ENCODE assay signal across 26 mouse cellular contexts in genomic region chr1:191859847-191860246, GRCm38 (mm10). TPM values are rescaled to one million over a fixed set of nuclear protein-coding genes. Genes with fewer than 3 reads are reported as not detected.
DNase-seq lines count a peak whose midpoint lies in the region; ATAC-seq and TF ChIP-seq lines count a peak whose summit lies in the region.
"Had no signal": no experiment of that assay in that cellular context is flagged by ENCODE, and none has a peak within 500 bp of the region (broad histone marks: within the 10 kb centered on the region; RNA-seq: fewer than 3 reads in every experiment).

No protein-coding gene starts in this region.

- DNase-seq in heart, postnatal 0 days (ENCODE audit: low spot score): peak; percentile 16
- DNase-seq in lung, postnatal 36 days: peak; percentile 61
- DNase-seq in lung, postnatal 0 days (ENCODE audit: low spot score): no peak
- DNase-seq in MEL-GATA-1-ER (ENCODE audit: extremely low read depth, low read depth): peak; percentile 70
- peak; percentile 39 to 67 for DNase-seq in frontal cortex, postnatal 36 days (ENCODE audit: low spot score in 2 of 2)
- DNase-seq in embryo, embryonic 10.5 days (ENCODE audit: low spot score): no peak
- DNase-seq: adrenal gland, postnatal 10 days; cerebellum, adult 11 months; cerebellum, adult 9-11 months; gastrocnemius, adult 2 months; gastrocnemius, postnatal 36 days; heart, adult 18-20 months; kidney, adult 18-20 months; kidney, postnatal 4 days; layer of hippocampus, postnatal 36 days; lung, embryonic 14.5 days; thymus, postnatal 4 days had no signal

- H3K36me3 ChIP-seq in heart, postnatal 0 days (replicated peaks; ENCODE audit: control insufficient read depth, insufficient read depth, low read length): no peaks in the 10 kb centered on the region
- no peaks in the 10 kb centered on the region for H3K36me3 ChIP-seq in heart, embryonic 11.5 days (ENCODE audit: control insufficient read depth, insufficient read depth, low read length)
- H3K36me3 ChIP-seq in lung, postnatal 0 days (ENCODE audit: insufficient read depth, low read length): no peaks in the 10 kb centered on the region
- H3K36me3 ChIP-seq: embryonic facial prominence, embryonic 13.5 days; forebrain, embryonic 10.5 days; forebrain, embryonic 15.5 days; liver, embryonic 15.5 days; midbrain, embryonic 13.5 days had no signal

- no peak overlapping the region for H3K27ac ChIP-seq in heart, postnatal 0 days (ENCODE audit: low read depth)
- H3K27ac ChIP-seq in heart, embryonic 11.5 days (ENCODE audit: low read depth, low read length): no peak overlapping the region
- no peak overlapping the region for H3K27ac ChIP-seq in lung, postnatal 0 days (ENCODE audit: low read length)
- H3K27ac ChIP-seq: embryonic facial prominence, embryonic 13.5 days; forebrain, embryonic 10.5 days; forebrain, embryonic 15.5 days; gastrocnemius, adult 2 months; liver, embryonic 15.5 days; midbrain, embryonic 13.5 days had no signal

- peak; percentile 38 for ATAC-seq in heart, postnatal 0 days (ENCODE audit: insufficient read depth, low read depth)
- ATAC-seq in heart, embryonic 11.5 days (replicated peaks; ENCODE audit: insufficient number of reproducible peaks, low FRiP score, low TSS enrichment): no peak
- no peak for ATAC-seq in lung, postnatal 0 days
- no peak for ATAC-seq in activated CD4-positive, CD25-positive, alpha-beta regulatory T cell, adult 4 months
- ATAC-seq: CD4-positive, CD25-positive, alpha-beta regulatory T cell, adult 4 months; forebrain, embryonic 15.5 days; hindbrain, embryonic 16.5 days; midbrain, embryonic 13.5 days had no signal

- H3K9ac ChIP-seq in heart, postnatal 0 days (replicated peaks; ENCODE audit: low read depth, low read length): no peak overlapping the region
- H3K9ac ChIP-seq in heart, embryonic 11.5 days (ENCODE audit: low read depth, low read length): no peak overlapping the region
- H3K9ac ChIP-seq in lung, postnatal 0 days (replicated peaks; ENCODE audit: low read depth): no peak overlapping the region
- H3K9ac ChIP-seq: embryonic facial prominence, embryonic 13.5 days; forebrain, embryonic 15.5 days; liver, embryonic 15.5 days; lung, embryonic 14.5 days; midbrain, embryonic 13.5 days had no signal

- no peak for TF ChIP-seq CTCF in heart, postnatal 0 days (IDR thresholded peaks at IDR 0.05; ENCODE audit: low read depth)
- no peak for TF ChIP-seq CTCF in lung, postnatal 0 days (IDR thresholded peaks at IDR 0.05)

- H3K27me3 ChIP-seq in heart, postnatal 0 days (ENCODE audit: control insufficient read depth, insufficient read depth, low read length): no peaks in the 10 kb centered on the region
- H3K27me3 ChIP-seq in heart, embryonic 11.5 days (ENCODE audit: control insufficient read depth, insufficient read depth, low read length): no peaks in the 10 kb centered on the region
- no peaks in the 10 kb centered on the region for H3K27me3 ChIP-seq in lung, postnatal 0 days (replicated peaks; ENCODE audit: insufficient read depth, low read length)
- H3K27me3 ChIP-seq: embryonic facial prominence, embryonic 13.5 days; forebrain, embryonic 15.5 days; midbrain, embryonic 13.5 days had no signal

- H3K9me3 ChIP-seq in heart, postnatal 0 days (replicated peaks; ENCODE audit: control insufficient read depth, low read length): peaks cover 3% of the 10 kb centered on the region; the same call in 1 of the 2 replicates
- H3K9me3 ChIP-seq in heart, embryonic 11.5 days (replicated peaks; ENCODE audit: control insufficient read depth, low read length): no peaks in the 10 kb centered on the region
- no peaks in the 10 kb centered on the region for H3K9me3 ChIP-seq in lung, postnatal 0 days (ENCODE audit: low read length)
- H3K9me3 ChIP-seq: embryonic facial prominence, embryonic 13.5 days; forebrain, embryonic 10.5 days; forebrain, embryonic 15.5 days; liver, embryonic 15.5 days; midbrain, embryonic 13.5 days had no signal

- WGBS in heart, postnatal 0 days: 25% methylated on average over 3 of the region's 3 CpGs
- WGBS in heart, embryonic 11.5 days (ENCODE audit: insufficient replicate concordance): 62% methylated on average over 3 of the region's 3 CpGs
- 28% methylated on average over 3 of the region's 3 CpGs for WGBS in lung, postnatal 0 days

- TF ChIP-seq EP300 in heart, postnatal 0 days (IDR thresholded peaks at IDR 0.05; ENCODE audit: low read depth): no peak
- no peak for TF ChIP-seq EP300 in lung, postnatal 0 days (IDR thresholded peaks at IDR 0.05)

- H3K4me3 ChIP-seq in heart, postnatal 0 days (ENCODE audit: low read depth, low read length): no peak overlapping the region
- no peak overlapping the region for H3K4me3 ChIP-seq in heart, embryonic 11.5 days (ENCODE audit: low read depth, low read length)
- H3K4me3 ChIP-seq in lung, postnatal 0 days (ENCODE audit: low read depth, low read length): no peak overlapping the region
- H3K4me3 ChIP-seq: embryonic facial prominence, embryonic 13.5 days; forebrain, embryonic 10.5 days; forebrain, embryonic 15.5 days; gastrocnemius, adult 2 months; liver, embryonic 15.5 days; midbrain, embryonic 13.5 days had no signal

- H3K4me1 ChIP-seq in heart, postnatal 0 days (ENCODE audit: control insufficient read depth, insufficient read depth): peaks cover 11% of the 10 kb centered on the region; the same call in 1 of the 2 replicates
- H3K4me1 ChIP-seq in heart, embryonic 11.5 days (ENCODE audit: control insufficient read depth, insufficient read depth, low read length): peaks cover 11% of the 10 kb centered on the region
- H3K4me1 ChIP-seq in lung, postnatal 0 days (ENCODE audit: insufficient read depth, low read depth, low read length): no peaks in the 10 kb centered on the region
- H3K4me1 ChIP-seq: embryonic facial prominence, embryonic 13.5 days; forebrain, embryonic 15.5 days; midbrain, embryonic 13.5 days had no signal

- H3K4me2 ChIP-seq in heart, postnatal 0 days (ENCODE audit: low read depth, low read length): no peak overlapping the region
- no peak overlapping the region for H3K4me2 ChIP-seq in heart, embryonic 11.5 days
- H3K4me2 ChIP-seq in lung, postnatal 0 days (replicated peaks; ENCODE audit: low read depth, low read length): no peak overlapping the region
- H3K4me2 ChIP-seq: embryonic facial prominence, embryonic 13.5 days; forebrain, embryonic 15.5 days; liver, embryonic 15.5 days; lung, embryonic 14.5 days; midbrain, embryonic 13.5 days had no signal

RNA-seq across cellular contexts. Expression of gene Nek2, which starts 38.6 kb away (rescaled TPM):
- 14.8 and 28.2 TPM in 2 replicates for total RNA-seq in heart, postnatal 0 days (2014; rRNA removed; ENCODE audit: low replicate concordance)
- 9.4 and 11.7 TPM in 2 replicates for polyA plus RNA-seq in heart, postnatal 0 days (2015; fragmentation: Nextera tagmentation; extraction: Ambion mirVana)
- polyA plus RNA-seq in heart, embryonic 11.5 days (2014; fragmentation: Nextera tagmentation; extraction: Ambion mirVana): 27.0 and 32.2 TPM in 2 replicates
- 4.8 and 5.9 TPM in 2 replicates for polyA plus RNA-seq in lung, postnatal 0 days (2015; fragmentation: Nextera tagmentation; extraction: Ambion mirVana)
- 1 to 10 TPM; 4.4 to 5.0 TPM for polyA plus RNA-seq in activated CD4-positive, CD25-positive, alpha-beta regulatory T cell, adult 4 months (2017; shearing (Covaris generic))

RNA-seq across cellular contexts. Expression of gene Slc30a1, which starts 46.7 kb away (rescaled TPM):
- total RNA-seq in heart, postnatal 0 days (2014; rRNA removed; ENCODE audit: low replicate concordance): 18.2 and 20.0 TPM in 2 replicates
- polyA plus RNA-seq in heart, postnatal 0 days (2015; fragmentation: Nextera tagmentation; extraction: Ambion mirVana): 2.6 and 3.6 TPM in 2 replicates
- 2.1 and 2.4 TPM in 2 replicates for polyA plus RNA-seq in heart, embryonic 11.5 days (2014; fragmentation: Nextera tagmentation; extraction: Ambion mirVana)
- 5.2 and 5.6 TPM in 2 replicates for polyA plus RNA-seq in lung, postnatal 0 days (2015; fragmentation: Nextera tagmentation; extraction: Ambion mirVana)
- polyA plus RNA-seq in activated CD4-positive, CD25-positive, alpha-beta regulatory T cell, adult 4 months (2017; shearing (Covaris generic)): 1 to 10 TPM; 1.2 to 1.4 TPM

Comparison
In these comparisons a context has a peak if more than half of its experiments do, and no peak if none do; other contexts are left out.
1. DNase-seq: peak in heart, postnatal 0 days (single experiment), lung, postnatal 36 days (single experiment), MEL-GATA-1-ER (single experiment) and frontal cortex, postnatal 36 days (2 of 2); none in lung, postnatal 0 days (single experiment) and embryo, embryonic 10.5 days (single experiment).